Mouse (Mus musculus) embryo, embryonic 10 days (tissue): ENCODE data around the gene Prpf31.

ENCODE experiments used
- DNase-seq: peaks from one replicate; pipeline ENCODE4 v3.0.0-alpha.2; 2015; ENCODE audit warnings: low spot score

Gene Prpf31

GRCm38 (mm10) chr7:3629030-3629429 is 755 bp upstream of the Prpf31 start:
- DNase-seq = no peak

- no peak for DNase-seq
Measured at GRCm38 (mm10) chr7:3630478-3630815, 662 bp downstream of the Prpf31 start.

- no peak for DNase-seq
Measured at GRCm38 (mm10) chr7:3643412-3643811, 13.6 kb downstream of the Prpf31 start.

- no peak for DNase-seq
Measured at GRCm38 (mm10) chr7:3643843-3644242, 14.1 kb downstream of the Prpf31 start.

GRCm38 (mm10) chr7:3644348-3644671 is 14.5 kb downstream of the Prpf31 start:
- peak; percentile 16 for DNase-seq

GRCm38 (mm10) chr7:3644672-3645487 is 15.1 kb downstream of the Prpf31 start, which contains the start of gene Cnot3:
TSS of gene Cnot3 (plus strand) at chr7:3645268.
- DNase-seq = peak; percentile 99

GRCm38 (mm10) chr7:3645488-3646025 is 15.8 kb downstream of the Prpf31 start:
- DNase-seq = peak; percentile 42

- DNase-seq = no peak
Measured at GRCm38 (mm10) chr7:3646188-3646587, 16.4 kb downstream of the Prpf31 start.

GRCm38 (mm10) chr7:3646641-3647040 is 16.9 kb downstream of the Prpf31 start:
- DNase-seq = no peak

GRCm38 (mm10) chr7:3656966-3657365 is 27.2 kb downstream of the Prpf31 start:
- no peak for DNase-seq

- DNase-seq = no peak
Measured at GRCm38 (mm10) chr7:3658578-3658977, 28.8 kb downstream of the Prpf31 start.

- peak; percentile 33 for DNase-seq
Measured at GRCm38 (mm10) chr7:3664524-3665214, 34.9 kb downstream of the Prpf31 start.

GRCm38 (mm10) chr7:3665215-3666114 is 35.7 kb downstream of the Prpf31 start, which contains the start of gene Leng1:
TSS of gene Leng1 (minus strand) at chr7:3665840.
- peak; percentile 98 for DNase-seq

GRCm38 (mm10) chr7:3666921-3667391 is 37.2 kb downstream of the Prpf31 start:
- DNase-seq = peak; percentile 27

GRCm38 (mm10) chr7:3674507-3675227 is 44.9 kb downstream of the Prpf31 start:
- peak; percentile 88 for DNase-seq

GRCm38 (mm10) chr7:3675228-3675548 is 45.4 kb downstream of the Prpf31 start:
- no peak for DNase-seq

- DNase-seq = no peak
Measured at GRCm38 (mm10) chr7:3676371-3676770, 46.6 kb downstream of the Prpf31 start.

- no peak for DNase-seq
Measured at GRCm38 (mm10) chr7:3677342-3677741, 47.6 kb downstream of the Prpf31 start, which contains the start of gene Tmc4. TSS of gene Tmc4 (minus strand) at chr7:3677553.

GRCm38 (mm10) chr7:3683908-3684550 is 54.2 kb downstream of the Prpf31 start:
- DNase-seq = peak; percentile 31

- no peak for DNase-seq
Measured at GRCm38 (mm10) chr7:3684698-3685097, 54.9 kb downstream of the Prpf31 start.
